Mouse (Mus musculus) C2C12 (cell line): Measurements from ENCODE around the gene Otof.

Experiments used
- CTCF ChIP-seq: IDR thresholded peaks from one replicate; pipeline ENCODE4 v1.5.1; 2011; ENCODE audit not compliant: control insufficient read depth, insufficient read depth, insufficient read length
- FOSL1 ChIP-seq: IDR thresholded peaks from one replicate; pipeline ENCODE4 v1.8.0; 2011; ENCODE audit warnings: mild to moderate bottlenecking, low read length; ENCODE audit not compliant: poor library complexity, insufficient read depth, severe bottlenecking
- MAX ChIP-seq: IDR thresholded peaks from one replicate; pipeline ENCODE4 v1.6.1; 2011; ENCODE audit warnings: mild to moderate bottlenecking, control low read depth
- MYOG ChIP-seq: IDR thresholded peaks from one replicate; pipeline ENCODE4 v1.6.1; 2011; ENCODE audit not compliant: control insufficient read depth, insufficient read length; ENCODE audit errors: extremely low read depth

- no peak for TF ChIP-seq FOSL1
- no peak for TF ChIP-seq CTCF
- no peak for TF ChIP-seq MAX
- TF ChIP-seq MYOG: no peak
Observed at GRCm38 (mm10) chr5:30387726-30388125, 74.0 kb downstream of the Otof start.
